Mouse (Mus musculus): ENCODE results near the gene Pam16.

DNA sequence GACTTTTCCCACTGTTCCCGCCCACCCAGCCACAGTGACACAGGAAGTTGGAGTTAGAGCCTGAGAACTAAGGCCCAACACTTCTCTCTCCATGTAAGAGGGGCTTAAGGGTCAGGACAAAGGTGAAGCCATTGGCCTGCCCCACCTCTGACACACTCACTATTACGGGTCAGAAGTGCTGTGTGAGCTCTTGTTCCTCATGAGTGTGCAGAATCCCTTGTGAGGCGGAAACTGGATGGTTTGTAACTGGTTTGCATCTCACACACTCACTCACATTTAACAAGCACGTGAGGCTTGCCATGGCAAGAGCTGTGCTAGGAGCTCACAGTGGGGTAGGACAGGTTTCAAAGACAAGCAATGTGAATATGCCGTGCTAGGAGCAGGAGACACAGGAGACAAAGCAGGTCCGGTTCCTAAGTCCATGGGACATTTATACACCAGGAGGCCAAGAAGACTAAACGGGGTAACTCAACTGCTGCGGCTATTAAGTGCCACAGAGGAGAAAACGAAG is 31.8 kb upstream of the Pam16 start:
- TF ChIP-seq CTCF (IDR thresholded peaks at IDR 0.05; ENCODE audit: control insufficient read depth, insufficient read depth, insufficient read length) = no peak
- TF ChIP-seq MYOD1 (IDR thresholded peaks at IDR 0.05; ENCODE audit: control insufficient read depth, insufficient read length, low read depth) = no peak
- no peak for TF ChIP-seq MYOG (IDR thresholded peaks at IDR 0.05; ENCODE audit: control insufficient read depth, extremely low read depth, insufficient read length)
- TF ChIP-seq USF1 (IDR thresholded peaks at IDR 0.05; ENCODE audit: low read depth) = no peak
- no peak for TF ChIP-seq MAX (IDR thresholded peaks at IDR 0.05)

All from C2C12 (cell line).